Mouse (Mus musculus) bone marrow macrophage, adult 2 months (primary cell): ENCODE measurements at regions not wholly inside any gene's neighbourhood (a gene's known extent, or its start where the extent isn't known, plus 50 kb on each side); places are given as distances from the start of the nearest gene placed in this dataset.

Experiments used
- CTCF ChIP-seq: IDR thresholded peaks from 2 replicates; pipeline ENCODE4 v1.5.1; 2012; ENCODE audit warnings: low read depth, mild to moderate bottlenecking, low read length, moderate library complexity
- POLR2A ChIP-seq: IDR thresholded peaks from 2 replicates; pipeline ENCODE4 v1.6.1; 2012; ENCODE audit warnings: mild to moderate bottlenecking, low read depth, low read length, borderline replicate concordance

DNA sequence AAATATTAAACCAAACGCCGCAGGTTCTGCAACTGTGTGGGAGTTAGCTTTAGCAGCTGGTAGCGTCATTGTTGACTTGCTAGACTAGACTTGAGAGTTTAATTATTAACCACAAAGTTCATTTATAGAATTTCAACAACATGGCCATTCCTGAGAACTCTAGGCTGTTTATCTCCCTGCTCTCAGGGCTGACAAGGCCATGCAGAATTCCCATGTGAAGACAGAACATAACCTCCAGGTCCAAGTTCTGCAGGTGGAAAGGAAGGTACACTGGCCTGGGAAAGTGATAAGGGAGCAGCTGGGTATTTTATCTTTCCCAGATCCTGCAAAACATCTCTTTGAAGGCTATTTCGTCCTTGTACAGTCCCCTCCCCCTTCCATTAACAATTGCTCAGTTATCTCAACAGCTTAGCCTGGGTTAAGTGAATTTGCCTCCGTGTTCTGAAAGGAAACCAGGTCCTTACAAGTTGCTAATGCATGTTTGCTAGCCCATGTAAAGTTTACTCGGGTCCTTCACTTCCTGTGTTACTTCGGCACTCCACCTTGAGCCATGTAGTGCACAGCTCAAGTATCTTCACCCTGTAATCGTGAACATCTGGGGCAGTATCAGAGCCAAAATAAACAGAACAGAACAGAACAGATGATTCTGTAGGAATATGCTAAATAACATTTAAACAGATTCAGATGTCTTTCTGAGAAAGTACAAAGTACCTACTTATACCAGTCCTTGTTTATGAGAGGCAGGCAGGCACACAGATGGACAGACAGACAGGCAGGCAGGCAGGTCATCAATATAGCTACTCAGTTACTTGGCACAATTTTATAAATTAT lies 537.0 kb upstream of the N6amt1 start:
- TF ChIP-seq POLR2A (no peak), CTCF (no peak)
